Mouse (Mus musculus): ENCODE measurements around the gene Lnx1. TPM values are rescaled to one million over a fixed set of nuclear protein-coding genes. Genes with fewer than 3 reads are reported as not detected.

The Lnx1 gene
- total RNA-seq, 1 experiment from 2014 or later: not detected

- ATAC-seq (replicated peaks; ENCODE audit: insufficient number of reproducible peaks, low FRiP score, low TSS enrichment, poor library complexity, severe bottlenecking): no peak; the same call in 1 of the 2 replicates
Measured at GRCm38 (mm10) chr5:74703741-74704459, 1.2 kb upstream of the Lnx1 start.

GRCm38 (mm10) chr5:74700918-74701317, 1.8 kb downstream of the Lnx1 start:
- no peak for ATAC-seq (replicated peaks; ENCODE audit: insufficient number of reproducible peaks, low FRiP score, low TSS enrichment, poor library complexity, severe bottlenecking)

GRCm38 (mm10) chr5:74699673-74700072, 3.0 kb downstream of the Lnx1 start:
- ATAC-seq (replicated peaks; ENCODE audit: insufficient number of reproducible peaks, low FRiP score, low TSS enrichment, poor library complexity, severe bottlenecking): no peak

GRCm38 (mm10) chr5:74697534-74697933, 5.2 kb downstream of the Lnx1 start:
- no peak for ATAC-seq (replicated peaks; ENCODE audit: insufficient number of reproducible peaks, low FRiP score, low TSS enrichment, poor library complexity, severe bottlenecking)

- no peak for ATAC-seq (replicated peaks; ENCODE audit: insufficient number of reproducible peaks, low FRiP score, low TSS enrichment, poor library complexity, severe bottlenecking)
Measured at GRCm38 (mm10) chr5:74694390-74694801, 8.3 kb downstream of the Lnx1 start.

- ATAC-seq (replicated peaks; ENCODE audit: insufficient number of reproducible peaks, low FRiP score, low TSS enrichment, poor library complexity, severe bottlenecking): no peak
Measured at GRCm38 (mm10) chr5:74693836-74694235, 8.9 kb downstream of the Lnx1 start.

GRCm38 (mm10) chr5:74692411-74693090, 10.2 kb downstream of the Lnx1 start:
- ATAC-seq (replicated peaks; ENCODE audit: insufficient number of reproducible peaks, low FRiP score, low TSS enrichment, poor library complexity, severe bottlenecking): no peak

GRCm38 (mm10) chr5:74688822-74689221, 13.9 kb downstream of the Lnx1 start:
- no peak for ATAC-seq (replicated peaks; ENCODE audit: insufficient number of reproducible peaks, low FRiP score, low TSS enrichment, poor library complexity, severe bottlenecking)

- no peak for ATAC-seq (replicated peaks; ENCODE audit: insufficient number of reproducible peaks, low FRiP score, low TSS enrichment, poor library complexity, severe bottlenecking)
Measured at GRCm38 (mm10) chr5:74684944-74685343, 17.8 kb downstream of the Lnx1 start.

- no peak for ATAC-seq (replicated peaks; ENCODE audit: insufficient number of reproducible peaks, low FRiP score, low TSS enrichment, poor library complexity, severe bottlenecking)
Measured at GRCm38 (mm10) chr5:74683832-74684231, 18.9 kb downstream of the Lnx1 start.

GRCm38 (mm10) chr5:74682735-74683134, 20.0 kb downstream of the Lnx1 start:
- no peak for ATAC-seq (replicated peaks; ENCODE audit: insufficient number of reproducible peaks, low FRiP score, low TSS enrichment, poor library complexity, severe bottlenecking)

GRCm38 (mm10) chr5:74679631-74680030, 23.1 kb downstream of the Lnx1 start:
- ATAC-seq (replicated peaks; ENCODE audit: insufficient number of reproducible peaks, low FRiP score, low TSS enrichment, poor library complexity, severe bottlenecking): no peak

- no peak for ATAC-seq (replicated peaks; ENCODE audit: insufficient number of reproducible peaks, low FRiP score, low TSS enrichment, poor library complexity, severe bottlenecking)
Measured at GRCm38 (mm10) chr5:74678693-74679092, 24.0 kb downstream of the Lnx1 start.

- no peak for ATAC-seq (replicated peaks; ENCODE audit: insufficient number of reproducible peaks, low FRiP score, low TSS enrichment, poor library complexity, severe bottlenecking)
Measured at GRCm38 (mm10) chr5:74677399-74678338, 25.0 kb downstream of the Lnx1 start.

GRCm38 (mm10) chr5:74672556-74672955, 30.2 kb downstream of the Lnx1 start:
- no peak for ATAC-seq (replicated peaks; ENCODE audit: insufficient number of reproducible peaks, low FRiP score, low TSS enrichment, poor library complexity, severe bottlenecking)

GRCm38 (mm10) chr5:74670877-74671276, 31.8 kb downstream of the Lnx1 start:
- ATAC-seq (replicated peaks; ENCODE audit: insufficient number of reproducible peaks, low FRiP score, low TSS enrichment, poor library complexity, severe bottlenecking): no peak

GRCm38 (mm10) chr5:74669925-74670324, 32.8 kb downstream of the Lnx1 start:
- no peak for ATAC-seq (replicated peaks; ENCODE audit: insufficient number of reproducible peaks, low FRiP score, low TSS enrichment, poor library complexity, severe bottlenecking)

GRCm38 (mm10) chr5:74668956-74669355, 33.8 kb downstream of the Lnx1 start:
- no peak for ATAC-seq (replicated peaks; ENCODE audit: insufficient number of reproducible peaks, low FRiP score, low TSS enrichment, poor library complexity, severe bottlenecking)

GRCm38 (mm10) chr5:74662618-74663017, 40.1 kb downstream of the Lnx1 start:
- no peak for ATAC-seq (replicated peaks; ENCODE audit: insufficient number of reproducible peaks, low FRiP score, low TSS enrichment, poor library complexity, severe bottlenecking)
